Mouse (Mus musculus): Measurements from ENCODE around the gene Ly6g5c. TPM values are rescaled to one million over a fixed set of nuclear protein-coding genes. Genes with fewer than 3 reads are reported as not detected.

Gene Ly6g5c
- polyA plus RNA-seq, 1 experiment from 2014 or later, result not detected

DNA sequence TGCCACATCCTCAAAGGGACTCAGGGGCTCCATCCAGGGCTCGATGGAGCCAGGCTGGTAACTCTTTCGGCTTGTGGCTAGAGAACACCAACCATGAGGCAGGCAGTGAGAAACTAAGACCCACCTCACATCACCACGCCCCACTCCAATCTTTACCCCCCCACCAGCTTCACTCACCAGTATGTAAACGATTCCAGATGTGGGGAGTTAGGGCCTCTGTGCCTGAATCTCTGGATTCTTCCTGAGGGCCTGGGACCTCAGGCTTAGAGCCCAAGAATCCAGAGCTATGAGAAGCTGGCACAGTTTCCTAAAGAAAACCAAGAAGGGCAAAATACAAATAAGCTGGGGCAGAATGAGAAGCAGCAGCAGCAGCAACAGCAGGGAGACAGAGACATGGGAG lies 45.9 kb downstream of the Ly6g5c start:
- H3K36me3 ChIP-seq (ENCODE audit: control insufficient read depth, insufficient read depth), result peaks cover 97% of the 10 kb centered on the region
- H3K9me3 ChIP-seq (ENCODE audit: control insufficient read depth), result no peaks in the 10 kb centered on the region
- WGBS, result 80% methylated on average over 4 of the region's 4 CpGs
- no peak overlapping the region for H3K4me2 ChIP-seq (replicated peaks; ENCODE audit: low read depth)
- ATAC-seq, result no peak
- H3K4me1 ChIP-seq (replicated peaks; ENCODE audit: control insufficient read depth, insufficient read depth, low read length), result no peaks in the 10 kb centered on the region
- no peak overlapping the region for H3K9ac ChIP-seq (ENCODE audit: low read depth, low read length)
- H3K27ac ChIP-seq (ENCODE audit: low read depth, low read length), result no peak overlapping the region
- H3K27me3 ChIP-seq (replicated peaks; ENCODE audit: control insufficient read depth, insufficient read depth, low read length), result no peaks in the 10 kb centered on the region
- no peak for TF ChIP-seq CTCF (IDR thresholded peaks at IDR 0.05; ENCODE audit: low read depth)
- no peak overlapping the region for H3K4me3 ChIP-seq (ENCODE audit: low read depth, low read length)

DNA sequence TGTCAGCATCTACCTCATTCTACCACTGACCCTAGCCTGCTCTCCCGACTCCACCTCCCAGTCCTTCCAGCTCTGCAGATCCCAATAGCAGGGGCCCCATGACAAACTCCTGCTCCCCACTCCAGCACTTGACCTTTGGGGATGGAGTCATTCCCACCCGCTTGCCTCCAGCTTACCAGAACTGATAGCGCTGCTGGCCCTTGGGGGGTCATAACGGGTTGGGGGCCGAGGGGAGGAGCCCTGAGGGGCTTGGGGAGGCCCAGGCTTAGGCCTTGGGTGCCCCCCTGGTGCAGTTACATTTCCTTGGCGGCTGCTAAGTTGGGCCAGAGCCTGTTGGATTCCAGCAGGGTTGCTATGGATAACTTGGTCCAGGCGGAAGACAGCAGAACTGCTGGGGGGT lies 46.5 kb downstream of the Ly6g5c start:
- 82% methylated on average over 7 of the region's 7 CpGs for WGBS

DNA sequence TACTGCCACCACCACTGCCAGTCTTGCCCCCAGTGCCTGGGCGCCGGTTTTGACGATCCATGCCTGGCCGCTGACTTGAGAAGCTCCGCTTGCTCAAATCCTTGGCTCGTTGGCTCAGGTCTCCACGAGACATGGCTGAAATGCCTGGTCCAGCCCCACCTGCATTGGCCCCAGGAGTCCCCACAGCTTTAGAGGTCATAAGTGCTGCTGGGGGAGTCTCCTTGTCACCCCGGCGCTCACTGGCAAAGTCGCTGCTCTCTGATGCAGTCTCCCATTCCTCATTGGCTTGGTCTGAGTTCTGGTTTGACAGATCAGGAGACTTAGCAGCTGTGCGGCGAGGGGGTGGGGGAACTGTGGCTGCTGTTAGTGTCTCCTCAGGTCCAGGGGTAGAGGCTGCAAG lies 47.4 kb downstream of the Ly6g5c start:
- Histone ChIP-seq H3K36me3 (ENCODE audit: control insufficient read depth, insufficient read depth) (peaks cover 97% of the 10 kb centered on the region), H3K9ac (ENCODE audit: low read depth, low read length) (no peak overlapping the region), H3K4me1 (replicated peaks; ENCODE audit: control insufficient read depth, insufficient read depth, low read length) (no peaks in the 10 kb centered on the region), H3K4me3 (ENCODE audit: low read depth, low read length) (no peak overlapping the region), H3K9me3 (ENCODE audit: control insufficient read depth) (no peaks in the 10 kb centered on the region), H3K27ac (ENCODE audit: low read depth, low read length) (no peak overlapping the region), H3K27me3 (replicated peaks; ENCODE audit: control insufficient read depth, insufficient read depth, low read length) (no peaks in the 10 kb centered on the region), H3K4me2 (replicated peaks; ENCODE audit: low read depth) (no peak overlapping the region)
- no peak for ATAC-seq
- WGBS, result 91% methylated on average over 12 of the region's 12 CpGs
- no peak for TF ChIP-seq CTCF (IDR thresholded peaks at IDR 0.05; ENCODE audit: low read depth)

More for the DNA sequence above, 46.5 kb downstream of the Ly6g5c start:
- H3K9ac ChIP-seq (ENCODE audit: low read depth, low read length), result no peak overlapping the region
- H3K4me2 ChIP-seq (replicated peaks; ENCODE audit: low read depth), result no peak overlapping the region
- H3K9me3 ChIP-seq (ENCODE audit: control insufficient read depth), result no peaks in the 10 kb centered on the region
- ATAC-seq, result no peak
- no peaks in the 10 kb centered on the region for H3K27me3 ChIP-seq (replicated peaks; ENCODE audit: control insufficient read depth, insufficient read depth, low read length)
- no peaks in the 10 kb centered on the region for H3K4me1 ChIP-seq (replicated peaks; ENCODE audit: control insufficient read depth, insufficient read depth, low read length)
- H3K27ac ChIP-seq (ENCODE audit: low read depth, low read length), result no peak overlapping the region; the same call in 1 of the 2 replicates
- peaks cover 97% of the 10 kb centered on the region for H3K36me3 ChIP-seq (ENCODE audit: control insufficient read depth, insufficient read depth)
- no peak for TF ChIP-seq CTCF (IDR thresholded peaks at IDR 0.05; ENCODE audit: low read depth)
- no peak overlapping the region for H3K4me3 ChIP-seq (ENCODE audit: low read depth, low read length)

DNA sequence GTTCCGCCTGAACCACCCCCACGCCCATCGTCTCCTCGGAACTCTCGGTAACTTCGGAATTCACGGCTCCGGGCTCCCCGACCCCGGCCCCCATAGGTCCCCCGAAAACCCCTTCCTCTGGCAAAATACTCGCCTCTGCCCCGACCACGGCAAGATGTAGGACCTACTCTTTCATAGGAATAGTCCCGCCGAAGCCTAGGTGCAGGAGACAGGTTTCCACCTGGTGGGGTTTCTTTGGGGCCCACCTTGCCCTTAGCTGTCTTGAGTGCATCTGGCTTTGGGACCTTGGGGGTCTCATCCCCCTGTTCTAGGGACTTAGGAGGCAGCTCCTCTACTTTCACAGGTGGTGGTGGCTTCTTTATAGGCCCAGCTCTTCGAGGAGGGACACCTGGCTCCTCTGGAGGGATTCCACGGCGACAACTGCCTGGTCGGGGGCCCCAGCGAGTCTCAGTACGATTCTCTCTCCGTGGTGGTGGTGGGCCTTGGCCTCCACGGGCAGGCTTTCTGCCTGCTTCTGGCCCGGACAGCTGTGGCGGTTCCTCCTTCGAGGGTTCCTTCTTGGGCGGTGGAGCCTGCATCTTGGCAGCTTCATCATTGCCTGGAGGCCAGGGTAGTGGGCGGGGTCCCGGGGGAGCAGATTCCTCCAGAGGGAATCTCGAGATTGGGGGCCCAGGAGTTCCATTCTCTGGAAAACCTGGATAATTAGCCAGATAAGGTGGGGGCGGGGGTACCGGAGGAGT lies 48.6 kb downstream of the Ly6g5c start:
- H3K4me2 ChIP-seq (replicated peaks; ENCODE audit: low read depth), result no peak overlapping the region
- no peak for TF ChIP-seq CTCF (IDR thresholded peaks at IDR 0.05; ENCODE audit: low read depth)
- no peaks in the 10 kb centered on the region for H3K27me3 ChIP-seq (replicated peaks; ENCODE audit: control insufficient read depth, insufficient read depth, low read length)
- no peaks in the 10 kb centered on the region for H3K4me1 ChIP-seq (replicated peaks; ENCODE audit: control insufficient read depth, insufficient read depth, low read length)
- no peak overlapping the region for H3K27ac ChIP-seq (ENCODE audit: low read depth, low read length)
- H3K4me3 ChIP-seq (ENCODE audit: low read depth, low read length), result no peak overlapping the region
- H3K9me3 ChIP-seq (ENCODE audit: control insufficient read depth), result no peaks in the 10 kb centered on the region
- peaks cover 99% of the 10 kb centered on the region for H3K36me3 ChIP-seq (ENCODE audit: control insufficient read depth, insufficient read depth)
- no peak overlapping the region for H3K9ac ChIP-seq (ENCODE audit: low read depth, low read length)
- 86% methylated on average over 33 of the region's 33 CpGs for WGBS
- ATAC-seq, result no peak

DNA sequence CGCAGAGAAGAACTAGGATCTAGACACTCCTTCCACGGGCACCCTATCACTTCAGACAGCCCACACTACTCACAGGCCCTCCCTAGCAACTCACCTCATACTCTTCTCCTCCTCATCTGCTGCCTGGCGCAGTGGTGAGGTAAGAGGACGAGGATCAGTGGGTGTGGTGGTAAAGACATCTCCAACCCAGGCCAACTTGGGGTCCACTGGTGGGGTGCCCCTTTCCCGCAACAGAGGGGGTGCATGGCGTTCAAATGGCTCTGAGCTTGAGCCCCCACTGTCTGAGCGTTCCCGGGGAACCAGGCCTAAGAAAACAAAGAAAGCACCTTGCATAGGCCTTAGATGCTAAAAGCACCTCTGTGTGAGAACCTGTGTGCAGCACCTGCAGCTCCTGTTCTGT lies 49.2 kb downstream of the Ly6g5c start:
- Histone ChIP-seq H3K9ac (ENCODE audit: low read depth, low read length) (no peak overlapping the region), H3K27me3 (replicated peaks; ENCODE audit: control insufficient read depth, insufficient read depth, low read length) (no peaks in the 10 kb centered on the region), H3K4me3 (ENCODE audit: low read depth, low read length) (no peak overlapping the region), H3K36me3 (ENCODE audit: control insufficient read depth, insufficient read depth) (peaks cover 100% of the 10 kb centered on the region), H3K4me1 (replicated peaks; ENCODE audit: control insufficient read depth, insufficient read depth, low read length) (no peaks in the 10 kb centered on the region), H3K9me3 (ENCODE audit: control insufficient read depth) (no peaks in the 10 kb centered on the region), H3K4me2 (replicated peaks; ENCODE audit: low read depth) (no peak overlapping the region), H3K27ac (ENCODE audit: low read depth, low read length) (no peak overlapping the region)
- ATAC-seq, result no peak
- 92% methylated on average over 8 of the region's 8 CpGs for WGBS
- no peak for TF ChIP-seq CTCF (IDR thresholded peaks at IDR 0.05; ENCODE audit: low read depth)

DNA sequence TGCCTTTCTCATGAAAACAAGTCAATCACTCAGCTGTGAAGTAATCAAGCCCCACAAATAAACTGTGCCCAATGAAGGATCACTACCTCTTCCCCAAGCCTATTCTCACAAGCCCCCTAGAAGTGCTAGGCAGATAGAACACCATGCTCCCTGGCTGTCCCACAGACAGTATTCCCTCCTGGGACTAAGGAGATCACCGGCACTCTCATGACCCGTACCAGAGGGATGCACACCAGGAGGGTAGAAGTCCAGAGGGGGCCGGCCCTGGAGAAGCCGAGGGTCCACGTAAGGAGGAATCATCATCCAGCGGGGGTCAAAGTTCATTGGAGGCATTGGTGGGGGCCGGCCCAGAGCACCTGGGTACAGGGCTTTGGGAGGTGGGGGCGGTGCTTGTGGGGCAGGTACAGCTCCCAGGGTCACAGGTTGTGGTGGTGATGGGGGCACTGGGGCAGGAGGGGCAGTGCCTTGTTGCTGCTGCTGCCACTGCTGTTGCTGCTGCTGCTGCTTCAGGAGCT lies 49.6 kb downstream of the Ly6g5c start:
- H3K4me3 ChIP-seq (ENCODE audit: low read depth, low read length), result no peak overlapping the region
- no peak overlapping the region for H3K9ac ChIP-seq (ENCODE audit: low read depth, low read length)
- no peak overlapping the region for H3K4me2 ChIP-seq (replicated peaks; ENCODE audit: low read depth)
- peaks cover 96% of the 10 kb centered on the region for H3K36me3 ChIP-seq (ENCODE audit: control insufficient read depth, insufficient read depth)
- no peak for ATAC-seq
- no peak overlapping the region for H3K27ac ChIP-seq (ENCODE audit: low read depth, low read length)
- no peaks in the 10 kb centered on the region for H3K27me3 ChIP-seq (replicated peaks; ENCODE audit: control insufficient read depth, insufficient read depth, low read length)
- no peaks in the 10 kb centered on the region; the same call in 1 of the 2 replicates for H3K4me1 ChIP-seq (replicated peaks; ENCODE audit: control insufficient read depth, insufficient read depth, low read length)
- no peak for TF ChIP-seq CTCF (IDR thresholded peaks at IDR 0.05; ENCODE audit: low read depth)
- 84% methylated on average over 8 of the region's 8 CpGs for WGBS
- H3K9me3 ChIP-seq (ENCODE audit: control insufficient read depth), result no peaks in the 10 kb centered on the region

All from intestine, postnatal 0 days (tissue).